Mouse (Mus musculus) brain, embryonic 14.5 days (tissue): ENCODE results near the gene Nbl1. TPM values are rescaled to one million over a fixed set of nuclear protein-coding genes. Genes with fewer than 3 reads are reported as not detected.
A peak's percentile ranks its signal among the peaks of the same experiment; 100 is the strongest.

Experiments
- DNase-seq: peaks from one replicate; pipeline ENCODE4 v3.0.0-alpha.2; 2011; ENCODE audit warnings: low read depth
- CTCF ChIP-seq: fragments of 200-500 bp; IDR thresholded peaks from 2 replicates; pipeline ENCODE4 v1.5.1; 2012; ENCODE audit warnings: inconsistent platforms, mild to moderate bottlenecking, moderate library complexity, borderline replicate concordance; ENCODE audit not compliant: insufficient read depth, insufficient read length; ENCODE audit errors: extremely low read depth
- POLR2A ChIP-seq: fragments of 200-500 bp; IDR thresholded peaks from 2 replicates; pipeline ENCODE4 v1.6.1; 2012; ENCODE audit warnings: mild to moderate bottlenecking, inconsistent platforms, borderline replicate concordance; ENCODE audit not compliant: poor library complexity, insufficient read depth, insufficient read length, severe bottlenecking; ENCODE audit errors: extremely low read depth
- polyA plus RNA-seq: library from polyadenylated mRNA; depleted of rRNA; stranded (reverse); fragments of >200 nt; gene quantifications from 2 replicates; pipeline ENCODE4 v1.2.3, GENCODE M21; 2012

Nbl1 gene
- polyA plus RNA-seq, 1 experiment: 35.8 TPM

DNA sequence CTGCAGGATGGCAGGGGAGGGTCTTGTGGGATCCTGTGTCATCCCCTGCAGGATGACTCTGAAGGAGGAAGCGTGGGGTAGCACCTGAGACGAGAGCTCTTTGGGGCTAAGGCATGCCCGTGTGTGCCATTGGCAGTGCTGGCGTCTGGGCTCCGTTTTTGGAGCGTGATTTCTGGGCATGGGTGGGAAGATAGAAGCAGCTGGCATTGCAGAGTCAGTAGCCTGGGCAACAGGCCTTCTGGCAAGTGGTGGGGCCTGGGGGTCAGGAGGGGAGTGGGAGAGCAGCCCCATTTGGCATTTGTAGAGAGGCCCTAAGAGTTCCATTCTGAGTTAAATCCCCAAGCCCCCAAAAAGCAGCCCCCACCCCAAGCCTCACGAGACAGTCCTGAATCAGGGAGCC lies 40.0 kb downstream of the Nbl1 start:
- TF ChIP-seq POLR2A (no peak), CTCF (no peak)
- peak; percentile 23 for DNase-seq

GRCm38 (mm10) chr4:139048518-139048917 lies 44.3 kb downstream of the Nbl1 start:
- peak; percentile 35 for DNase-seq
- no peak for TF ChIP-seq CTCF
- TF ChIP-seq POLR2A: no peak

GRCm38 (mm10) chr4:139046354-139046753 lies 46.4 kb downstream of the Nbl1 start:
- TF ChIP-seq POLR2A: no peak
- no peak for TF ChIP-seq CTCF
- DNase-seq: peak; percentile 69

- no peak for DNase-seq
- TF ChIP-seq CTCF: no peak
- TF ChIP-seq POLR2A: no peak
These were observed 48.2 kb downstream of the Nbl1 start for GRCm38 (mm10) chr4:139044566-139044965.

GRCm38 (mm10) chr4:139043600-139043999 lies 49.2 kb downstream of the Nbl1 start:
- TF ChIP-seq POLR2A (no peak), CTCF (no peak)
- DNase-seq: no peak

- peak; percentile 84 for DNase-seq
These were observed 50.2 kb downstream of the Nbl1 start for GRCm38 (mm10) chr4:139042611-139043010.

DNA sequence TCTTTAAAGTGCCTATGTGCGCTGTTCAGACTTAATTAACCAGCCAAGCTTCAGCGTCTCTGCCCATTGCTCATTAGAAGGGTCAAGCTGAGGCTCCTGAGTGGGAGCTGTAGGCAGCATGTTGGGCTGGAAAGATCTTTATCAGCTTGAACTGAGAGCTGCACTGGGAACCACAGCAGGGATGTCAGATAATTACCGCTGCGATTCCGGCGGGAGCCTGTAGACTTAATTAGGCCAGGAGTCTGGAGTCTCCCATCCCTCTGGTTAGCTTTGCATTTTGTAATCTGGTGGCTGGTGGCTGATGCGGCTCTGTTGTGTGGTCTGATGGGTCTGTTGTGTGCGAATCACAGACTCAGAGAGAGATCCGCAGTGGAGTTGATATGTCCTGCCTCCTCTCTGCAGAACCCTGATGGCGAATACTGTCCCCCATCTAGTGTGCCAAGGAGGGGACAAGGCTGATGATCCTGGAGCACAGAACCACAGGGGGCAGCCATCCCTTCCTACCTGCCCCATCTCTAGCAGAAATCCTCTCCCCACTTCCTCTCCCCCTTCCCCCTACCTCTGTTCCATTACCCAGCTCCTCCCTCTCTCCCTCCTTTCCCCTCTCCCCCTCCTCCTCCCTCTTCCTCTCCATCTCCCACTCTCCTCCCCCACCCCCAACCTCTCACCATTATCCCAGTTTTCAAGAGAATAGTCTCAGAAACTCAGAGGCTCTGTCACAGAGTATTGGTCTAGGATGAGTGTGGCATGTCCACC lies 52.5 kb downstream of the Nbl1 start:
- no peak for TF ChIP-seq CTCF
- no peak for TF ChIP-seq POLR2A
- DNase-seq: peak; percentile 92

More at GRCm38 (mm10) chr4:139042611-139043010, 50.2 kb downstream of the Nbl1 start:
- TF ChIP-seq POLR2A (no peak), CTCF (no peak)

- no peak for TF ChIP-seq POLR2A
- 0 out of 2 replicates have a peak, but pooled peaks have one; percentile 3 for TF ChIP-seq CTCF
- DNase-seq: peak; percentile 94
These were observed 54.8 kb downstream of the Nbl1 start for GRCm38 (mm10) chr4:139037795-139038607.

DNA sequence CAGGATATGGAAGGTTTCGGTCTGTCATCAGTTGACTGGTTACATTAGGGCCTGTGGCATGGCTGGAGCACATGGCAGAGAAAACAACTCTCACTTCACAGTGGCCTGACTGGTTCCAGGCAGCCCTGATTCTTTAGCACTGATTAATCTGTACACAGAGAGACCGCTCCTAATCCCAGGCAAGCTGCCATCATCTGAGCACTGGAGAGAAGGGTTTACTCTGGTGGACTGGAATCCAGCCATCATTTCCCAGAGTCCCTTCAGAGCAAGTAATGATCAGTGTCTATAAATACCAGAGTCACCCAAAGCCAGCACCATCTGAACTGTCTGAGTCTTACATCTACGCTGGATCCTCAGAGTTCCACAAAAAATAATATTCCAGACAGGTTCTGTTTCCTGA lies 57.0 kb downstream of the Nbl1 start:
- peak; percentile 46 for DNase-seq
- no peak for TF ChIP-seq POLR2A
- TF ChIP-seq CTCF: no peak

DNA sequence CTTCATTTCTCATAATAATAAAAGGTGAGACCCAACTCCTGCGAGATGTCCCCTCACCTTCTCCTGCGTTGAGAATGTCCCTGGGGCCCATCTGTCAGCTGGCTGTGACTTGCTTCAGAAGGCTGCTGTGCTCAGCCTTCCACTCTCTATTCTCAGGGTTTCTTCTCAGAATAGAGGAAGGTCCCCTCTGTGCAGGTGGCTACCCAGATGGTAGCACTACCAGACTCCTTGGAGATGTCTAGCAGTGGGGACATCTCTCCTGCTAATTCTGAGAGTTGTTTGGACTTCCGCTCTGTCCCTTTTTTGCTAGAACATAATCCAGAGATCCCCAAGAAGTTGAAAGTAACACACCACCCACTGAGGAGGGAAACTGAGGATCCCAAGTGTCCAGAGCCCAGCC lies 57.9 kb downstream of the Nbl1 start:
- DNase-seq: no peak
- TF ChIP-seq CTCF: no peak
- TF ChIP-seq POLR2A: no peak

- DNase-seq: no peak
- no peak for TF ChIP-seq CTCF
- TF ChIP-seq POLR2A: no peak
These were observed 58.3 kb downstream of the Nbl1 start for GRCm38 (mm10) chr4:139034540-139034939.

GRCm38 (mm10) chr4:139034010-139034367 lies 58.8 kb downstream of the Nbl1 start:
- DNase-seq: no peak
- TF ChIP-seq CTCF (no peak), POLR2A (no peak)
